Mouse (Mus musculus) thymus, postnatal 36 days (tissue): ENCODE results near the gene Dars.
A peak's percentile ranks its signal among the peaks of the same experiment; 100 is the strongest.

Source experiments
- DNase-seq, 2 experiments: peaks; one replicate each; pipeline ENCODE4 v3.0.0; 2022; ENCODE audit warnings: mixed read lengths in 2 of 2

The Dars gene

GRCm38 (mm10) chr1:128416584-128417532, at the start of gene Dars:
Gene Dars, minus strand, starts transcription at chr1:128417368.
- DNase-seq = peak; percentile 93 to 96

GRCm38 (mm10) chr1:128466828-128467227, 49.7 kb upstream of the Dars start:
- DNase-seq = no peak

GRCm38 (mm10) chr1:128463478-128463877, 46.3 kb upstream of the Dars start:
- no peak for DNase-seq

DNA sequence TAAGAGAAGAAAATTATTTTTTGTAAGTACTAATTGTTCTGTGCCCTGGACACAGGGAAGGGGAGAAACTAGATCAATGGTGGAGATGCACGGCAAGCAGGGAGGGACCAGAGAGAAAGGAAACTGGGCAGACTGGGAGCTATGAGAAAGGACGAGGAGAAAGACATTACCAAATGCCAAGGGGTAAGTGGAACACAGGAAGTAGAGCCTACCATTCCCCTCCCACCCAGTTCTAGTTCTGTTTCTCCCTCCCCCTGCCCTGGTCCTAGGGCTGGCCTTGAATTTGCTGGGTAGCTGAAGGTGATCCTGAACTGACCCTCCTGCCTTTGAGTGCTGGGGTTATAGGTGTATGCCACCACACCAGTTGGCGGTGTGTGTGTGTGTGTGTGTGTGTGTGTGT, 45.2 kb upstream of the Dars start:
- DNase-seq = no peak

- no peak for DNase-seq
These were observed 43.6 kb upstream of the Dars start for GRCm38 (mm10) chr1:128460780-128461179.

DNA sequence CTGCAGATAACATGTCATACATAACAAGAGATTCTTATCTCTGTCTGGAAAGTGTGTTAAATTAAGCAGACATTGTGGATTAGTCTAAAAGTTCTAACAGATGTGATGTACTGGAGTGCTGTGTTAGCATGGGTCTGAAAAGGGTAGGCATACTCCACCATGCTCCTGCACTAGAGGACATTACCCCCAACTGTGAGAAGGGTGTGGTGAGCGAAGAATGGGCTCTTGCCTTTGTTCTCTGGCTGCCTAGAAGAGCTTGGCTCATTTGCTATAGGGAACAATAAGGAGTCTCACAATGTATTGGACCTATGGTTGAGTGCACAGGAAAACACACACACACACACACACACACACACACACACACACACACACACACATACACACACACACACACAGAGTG, 42.3 kb upstream of the Dars start:
- no peak for DNase-seq

DNA sequence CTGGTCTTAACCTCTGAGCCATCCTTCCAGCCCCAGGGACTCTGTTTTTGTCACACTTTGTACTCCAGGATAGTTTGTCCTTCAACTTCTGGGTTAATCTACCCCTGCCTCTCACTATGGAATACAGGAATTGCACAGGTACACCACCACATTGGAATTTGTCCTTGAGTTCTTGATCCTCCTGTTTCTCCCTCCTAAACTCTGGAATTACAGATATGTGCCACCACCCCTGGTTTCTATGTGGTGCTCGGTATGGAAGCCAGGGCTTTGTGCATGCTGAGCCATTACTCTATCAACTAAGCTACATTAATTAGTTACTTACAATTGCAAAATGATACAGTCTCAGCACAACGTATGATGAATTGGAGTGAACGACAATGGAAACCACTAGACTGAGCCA, 41.8 kb upstream of the Dars start:
- DNase-seq = no peak

GRCm38 (mm10) chr1:128456844-128457445, 39.8 kb upstream of the Dars start:
- no peak for DNase-seq

DNA sequence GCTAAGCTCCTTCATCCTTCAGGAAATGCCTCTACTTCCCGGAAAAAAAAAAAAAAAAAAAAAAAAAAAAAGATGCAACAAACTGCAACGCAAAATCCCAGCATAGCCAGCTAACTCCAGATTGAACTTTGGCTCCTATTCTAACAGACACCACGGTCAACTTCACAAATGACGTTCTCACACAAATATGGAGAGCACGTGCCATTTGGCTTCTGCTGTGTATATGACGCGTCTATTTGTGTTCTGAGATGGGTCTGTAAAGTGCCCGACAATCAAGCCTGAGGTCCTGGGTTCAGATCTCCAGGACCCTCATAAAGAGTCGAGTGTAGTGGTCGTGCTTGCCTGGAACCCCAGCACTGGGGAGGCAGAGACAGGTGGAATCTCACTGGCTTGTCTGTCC, 39.1 kb upstream of the Dars start:
- no peak for DNase-seq

DNA sequence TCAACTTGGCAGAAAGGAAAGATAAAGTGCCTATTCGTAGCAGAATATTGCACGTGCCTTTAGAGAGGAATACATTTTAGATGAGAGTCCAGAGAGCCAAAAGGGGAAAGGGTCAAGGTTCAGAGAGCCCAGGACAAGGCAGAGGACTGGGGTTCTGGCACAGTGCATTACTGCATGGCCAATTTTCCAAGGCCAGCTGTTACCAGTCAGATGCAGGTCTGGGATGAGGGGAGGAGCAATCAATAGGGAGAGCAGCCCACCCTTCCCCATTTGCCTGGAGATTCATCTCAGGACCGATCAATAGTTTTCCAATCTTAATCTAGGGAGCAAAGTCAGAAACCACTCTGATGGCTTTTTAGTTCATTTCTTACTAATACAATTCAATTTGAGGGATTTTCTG, 35.0 kb upstream of the Dars start:
- DNase-seq = no peak

GRCm38 (mm10) chr1:128451183-128451582, 34.0 kb upstream of the Dars start:
- DNase-seq = no peak

GRCm38 (mm10) chr1:128447206-128447902, 30.2 kb upstream of the Dars start:
- peak; percentile 61 to 70 for DNase-seq

DNA sequence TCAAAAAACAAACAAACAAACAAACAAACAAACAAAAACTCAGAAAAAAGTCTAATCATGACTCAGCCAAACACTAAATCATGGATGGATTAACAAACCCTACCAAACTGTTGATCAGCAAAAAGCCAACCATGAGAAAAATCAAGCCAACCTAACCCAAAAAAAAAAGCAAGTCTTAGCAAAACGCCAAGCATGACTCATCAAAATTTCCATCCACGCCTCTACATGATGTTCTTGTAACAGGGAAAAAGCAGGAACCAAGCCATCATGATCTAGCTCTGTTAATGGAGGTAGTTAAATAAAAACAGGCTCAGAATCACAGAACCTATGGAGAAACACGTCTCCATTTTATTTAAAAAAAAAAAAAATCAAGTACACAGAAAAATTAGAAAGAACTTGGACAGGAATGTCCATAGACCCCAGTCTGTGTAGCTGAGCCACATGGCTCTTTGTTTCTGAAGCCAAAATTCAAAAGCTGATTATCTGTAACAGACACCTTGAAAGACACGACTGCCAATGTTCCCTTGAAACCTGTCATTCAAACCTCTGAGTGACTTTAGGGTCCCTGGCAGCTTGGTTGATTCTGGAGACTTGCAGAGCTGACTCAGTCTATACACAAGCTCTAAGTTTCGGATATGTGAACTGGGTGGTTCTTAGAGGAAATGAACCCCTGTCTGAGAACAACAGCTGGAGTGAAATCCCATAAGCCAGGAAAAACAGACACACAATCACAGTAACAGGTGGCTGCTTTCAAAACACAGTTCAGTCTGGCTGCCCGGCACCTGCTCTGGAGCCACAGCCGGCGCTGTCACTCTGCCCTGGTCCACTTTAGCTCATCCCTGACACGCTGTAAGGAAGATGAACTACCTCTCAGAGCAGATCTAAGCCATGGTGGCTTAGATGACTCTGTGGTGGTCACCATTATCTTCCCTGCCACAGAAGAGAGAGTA, 27.0 kb upstream of the Dars start:
- DNase-seq = peak in 1 of 2 experiments; percentile 25

DNA sequence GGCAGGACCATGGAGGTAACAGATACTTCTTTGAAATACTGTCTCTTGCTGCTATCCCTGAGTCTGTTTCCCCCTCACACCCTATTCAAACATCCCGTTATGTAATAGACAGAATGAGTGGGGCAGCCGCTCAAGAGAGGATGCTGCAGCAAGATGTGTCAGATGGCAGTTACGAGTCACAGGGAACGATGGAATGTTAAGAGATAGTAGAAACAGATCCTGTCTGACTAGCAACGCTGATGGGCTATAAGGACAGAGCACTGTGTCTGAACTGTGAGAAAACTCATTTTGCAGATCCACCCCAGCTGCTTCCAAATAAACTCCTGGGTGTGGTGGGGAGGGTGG, 23.9 kb upstream of the Dars start:
- no peak for DNase-seq

DNA sequence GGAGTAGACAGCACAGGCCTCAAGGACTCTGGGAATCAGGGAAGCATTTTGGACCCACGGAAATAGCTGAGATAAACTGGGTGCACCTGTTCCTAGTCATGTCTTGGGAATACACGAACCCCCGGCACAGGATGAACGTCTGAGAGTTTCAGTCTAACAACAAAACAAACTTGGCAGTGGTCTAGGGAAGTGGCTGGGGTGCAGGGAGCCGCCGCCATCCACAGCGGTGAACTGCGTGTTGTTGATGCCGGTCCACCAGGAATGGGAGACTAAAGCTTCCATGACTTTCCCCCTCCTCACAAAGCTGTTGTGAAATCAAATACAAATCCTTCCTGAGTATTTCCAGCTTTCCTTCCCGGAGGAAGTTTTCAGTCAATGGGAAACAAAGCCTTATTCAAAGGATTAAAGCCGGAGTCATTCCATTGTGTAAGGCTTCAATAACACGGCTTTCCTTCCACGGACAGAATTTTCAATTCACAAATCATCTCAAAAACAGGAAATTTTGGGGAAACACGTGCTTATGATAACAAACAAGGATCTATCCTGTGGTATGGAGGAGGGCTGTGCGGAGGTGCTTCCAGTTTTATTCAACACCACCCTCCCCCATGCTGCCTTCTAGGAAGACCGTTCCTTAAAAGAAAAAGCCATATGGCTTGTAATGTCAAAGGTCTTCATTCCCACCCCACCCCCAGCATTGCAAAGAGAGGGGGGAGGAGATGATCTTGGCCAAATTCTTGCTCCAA, 23.4 kb upstream of the Dars start:
- no peak for DNase-seq

DNA sequence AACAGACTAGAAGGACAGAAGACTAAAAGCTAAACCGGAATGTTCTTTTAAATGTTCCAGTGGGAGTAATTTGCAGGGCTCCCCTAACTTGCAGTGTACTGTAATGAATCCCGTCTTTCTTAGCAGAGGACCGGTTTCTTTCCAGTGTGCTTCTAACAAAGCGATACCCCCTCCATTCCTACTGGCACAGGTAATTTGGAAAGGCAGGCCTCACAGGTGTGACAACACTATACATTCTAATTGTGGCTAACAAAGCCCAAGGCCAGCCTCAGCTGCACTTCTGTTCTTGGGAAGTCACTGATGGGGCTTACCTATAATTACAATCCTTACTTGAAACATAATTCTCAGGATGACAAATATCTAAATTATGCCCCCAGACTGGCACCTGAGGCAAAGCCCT, 22.4 kb upstream of the Dars start:
- DNase-seq = no peak

GRCm38 (mm10) chr1:128438526-128438925, 21.4 kb upstream of the Dars start:
- peak; percentile 13 to 27 for DNase-seq

DNA sequence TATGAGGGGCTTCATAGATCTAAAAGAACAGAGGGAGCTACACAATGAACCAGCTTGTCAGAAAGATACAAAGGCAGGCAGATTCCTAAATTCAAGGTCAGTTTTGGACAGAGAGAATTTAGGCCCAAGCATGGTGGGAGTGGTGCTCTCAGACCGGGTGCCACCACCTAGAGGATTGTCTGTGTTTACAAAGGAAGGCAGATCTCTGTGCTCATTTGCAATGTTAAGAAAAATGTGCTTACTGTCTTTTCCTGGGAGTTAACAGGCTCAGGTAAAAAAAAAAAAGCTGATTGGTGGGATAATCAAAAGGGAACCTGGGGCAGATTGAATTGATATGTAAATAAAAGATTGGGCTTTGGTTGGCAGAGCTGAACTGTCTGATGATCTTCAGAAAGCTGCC, 20.1 kb upstream of the Dars start:
- DNase-seq = no peak

- DNase-seq = no peak
These were observed 18.8 kb upstream of the Dars start for GRCm38 (mm10) chr1:128436015-128436414.

DNA sequence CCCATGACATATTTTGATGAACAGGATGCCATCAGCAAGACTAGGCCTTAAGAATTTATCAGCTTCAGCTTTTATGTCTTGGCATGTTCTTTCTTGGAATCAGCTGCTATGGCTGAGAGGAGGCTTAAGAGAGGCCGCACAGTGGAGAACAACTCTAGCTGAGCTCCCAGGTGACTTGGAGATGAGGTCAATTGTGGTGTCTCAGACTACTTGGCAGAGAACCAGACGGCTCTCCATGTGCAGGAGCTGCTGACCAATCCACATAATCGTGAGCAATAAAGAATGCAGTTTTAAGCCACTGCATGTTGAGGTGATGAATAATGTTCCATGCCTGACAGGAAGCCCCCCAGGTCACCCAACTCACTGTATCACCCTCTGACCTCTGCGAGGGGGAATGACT, 18.4 kb upstream of the Dars start:
- no peak for DNase-seq

DNA sequence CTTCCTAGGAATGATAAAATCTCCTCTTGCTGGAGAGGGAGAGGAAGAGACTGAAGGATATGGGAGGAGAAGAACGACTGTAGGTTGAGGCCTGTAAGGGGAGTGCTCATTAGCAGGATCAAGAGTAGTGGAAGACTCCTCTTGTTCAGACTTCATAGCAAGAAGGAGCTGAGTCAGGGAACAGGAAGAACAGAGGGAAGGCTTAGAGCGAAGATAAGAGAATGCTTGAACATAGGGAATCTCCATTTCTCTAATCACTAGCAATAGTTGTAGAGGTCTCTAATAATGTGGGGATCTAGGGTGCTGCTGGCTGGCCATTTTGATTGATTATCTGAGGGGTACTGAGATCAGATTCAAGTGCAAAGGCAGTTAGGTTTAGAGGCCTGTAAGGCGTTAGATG, 7.8 kb upstream of the Dars start:
- no peak for DNase-seq

- peak in 1 of 2 experiments; percentile 27 for DNase-seq
These were observed 343 bp upstream of the Dars start for GRCm38 (mm10) chr1:128417533-128417888.
